8 mouse cellular contexts compared by ENCODE assay signal in genomic region chr19:4755565-4756192, GRCm38 (mm10). TPM values are rescaled to one million over a fixed set of nuclear protein-coding genes. Genes with fewer than 3 reads are reported as not detected.
DNase-seq lines count a peak whose midpoint lies in the region; ATAC-seq and TF ChIP-seq lines count a peak whose summit lies in the region.

No protein-coding gene starts in this region.

- WGBS in hindbrain, postnatal 0 days, result under 1% methylated on average over 10 of the region's 10 CpGs

- peak; percentile 58 for ATAC-seq in hindbrain, postnatal 0 days
- ATAC-seq in megakaryocyte, adult 5-6 weeks (ENCODE audit: poor library complexity, severe bottlenecking), result peak; percentile 84

- H3K4me2 ChIP-seq in hindbrain, postnatal 0 days (ENCODE audit: low read depth, low read length), result peak overlapping the region; percentile 78

- peaks cover 8% of the 10 kb centered on the region; the same call in 1 of the 2 replicates for H3K4me1 ChIP-seq in hindbrain, postnatal 0 days (ENCODE audit: insufficient read depth, low read length)

- H3K4me3 ChIP-seq in hindbrain, postnatal 0 days (ENCODE audit: low read length), result peak overlapping the region; percentile 76
- H3K4me3 ChIP-seq in left cerebral cortex, adult 2 months, result peak overlapping the region; percentile 71

- H3K27ac ChIP-seq in hindbrain, postnatal 0 days, result peak overlapping the region; percentile 95
- H3K27ac ChIP-seq in left cerebral cortex, adult 2 months, result peak overlapping the region; percentile 97

- H3K27me3 ChIP-seq in hindbrain, postnatal 0 days (ENCODE audit: insufficient read depth, low read length), result no peaks in the 10 kb centered on the region

- intact Hi-C loops in left cerebral cortex, adult 2 months (cut with DNase I), result loop anchor here (2.0 to 10.0 kb wide), 4 partner anchors 57 to 209 kb away; partner anchors contain the start of genes Bbs1, Gm21992, Mrpl11 and Rbm14

- peak overlapping the region; percentile 75 for H3K9ac ChIP-seq in hindbrain, postnatal 0 days (replicated peaks; ENCODE audit: low read length)

- H3K9me3 ChIP-seq in hindbrain, postnatal 0 days (ENCODE audit: low read length), result no peaks in the 10 kb centered on the region

- TF ChIP-seq CTCF in hindbrain, postnatal 0 days (IDR thresholded peaks at IDR 0.05; ENCODE audit: low read depth), result peak; percentile 96
- peak; percentile 90 for TF ChIP-seq CTCF in left cerebral cortex, adult 2 months (IDR thresholded peaks at IDR 0.05)

- H3K36me3 ChIP-seq in hindbrain, postnatal 0 days (ENCODE audit: insufficient read depth, low read length), result peaks cover 13% of the 10 kb centered on the region; the same call in 1 of the 2 replicates

- peak; percentile 88 for DNase-seq in T-cell, adult 2 months (ENCODE audit: low spot score)
- DNase-seq in cerebellum, postnatal 36 days, result peak; percentile 92 to 93
- peak; percentile 92 for DNase-seq in gastrocnemius, adult 18-20 months (ENCODE audit: low spot score)
- DNase-seq in hindbrain, postnatal 0 days (ENCODE audit: low spot score), result peak; percentile 94
- DNase-seq in left cerebral cortex, adult 2 months (ENCODE audit: extremely low spot score in 1 of 2, low spot score in 2 of 2), result peak; percentile 85
- peak; percentile 90 to 93 for DNase-seq in right cerebral cortex, adult 2 months (ENCODE audit: low spot score in 2 of 2)
- peak; percentile 91 for DNase-seq in urinary bladder, postnatal 14 days (ENCODE audit: low spot score)

RNA-seq across cellular contexts. Expression of gene Rbm4b, which starts 0.6 kb away (rescaled TPM):
- 1 to 10 TPM; 2.3 to 2.7 TPM for total RNA-seq in gastrocnemius, adult 18-20 months (2021)
- total RNA-seq in hindbrain, postnatal 0 days (2014; rRNA removed), result 59.2 and 69.4 TPM in 2 replicates
- polyA plus RNA-seq in hindbrain, postnatal 0 days (2015; fragmentation: Nextera tagmentation; extraction: Ambion mirVana), result 81.8 and 84.8 TPM in 2 replicates
- total RNA-seq in left cerebral cortex, adult 2 months (2021), result 10 to 100 TPM; 16.3 to 18.2 TPM
- total RNA-seq in megakaryocyte, adult 5-6 weeks (2015), result 13.3 and 14.9 TPM in 2 replicates
- 10.8 and 14.2 TPM in 2 replicates for total RNA-seq in megakaryocyte, adult 5-6 weeks (2017)

RNA-seq across cellular contexts. Expression of gene Rbm4, which starts 38.0 kb away (rescaled TPM):
- 10 to 100 TPM; 31.4 to 34.8 TPM for total RNA-seq in gastrocnemius, adult 18-20 months (2021)
- 85.3 and 85.6 TPM in 2 replicates for total RNA-seq in hindbrain, postnatal 0 days (2014; rRNA removed)
- polyA plus RNA-seq in hindbrain, postnatal 0 days (2015; fragmentation: Nextera tagmentation; extraction: Ambion mirVana), result 39.7 and 40.9 TPM in 2 replicates
- total RNA-seq in left cerebral cortex, adult 2 months (2021), result 100 to 1,000 TPM in 1 of 2 experiments, 10 to 100 TPM in 1; 93.1 to 112 TPM
- total RNA-seq in megakaryocyte, adult 5-6 weeks (2015), result 22.5 and 30.0 TPM in 2 replicates
- 45.2 and 51.7 TPM in 2 replicates for total RNA-seq in megakaryocyte, adult 5-6 weeks (2017)

RNA-seq across cellular contexts. Expression of gene Sptbn2, which starts 44.7 kb away (rescaled TPM):
- under 1 TPM; 0.02 to 0.07 TPM for total RNA-seq in gastrocnemius, adult 18-20 months (2021)
- 143 and 164 TPM in 2 replicates for total RNA-seq in hindbrain, postnatal 0 days (2014; rRNA removed)
- polyA plus RNA-seq in hindbrain, postnatal 0 days (2015; fragmentation: Nextera tagmentation; extraction: Ambion mirVana), result 17.9 TPM in 2 replicates
- total RNA-seq in left cerebral cortex, adult 2 months (2021), result 100 to 1,000 TPM; 561 to 597 TPM
- total RNA-seq in megakaryocyte, adult 5-6 weeks (2015), result not detected in 2 replicates
- not detected in 2 replicates for total RNA-seq in megakaryocyte, adult 5-6 weeks (2017)

RNA-seq across cellular contexts. Expression of gene Gm21992, which starts 55.7 kb away (rescaled TPM):
- 10 to 100 TPM in 1 of 2 experiments, 1 to 10 TPM in 1; 6.8 to 12.7 TPM for total RNA-seq in gastrocnemius, adult 18-20 months (2021)
- 6.9 and 9.8 TPM in 2 replicates for total RNA-seq in hindbrain, postnatal 0 days (2014; rRNA removed)
- polyA plus RNA-seq in hindbrain, postnatal 0 days (2015; fragmentation: Nextera tagmentation; extraction: Ambion mirVana), result 11.9 and 19.8 TPM in 2 replicates
- total RNA-seq in left cerebral cortex, adult 2 months (2021), result 10 to 100 TPM; 22.0 to 25.5 TPM
- 13.2 and 22.5 TPM in 2 replicates for total RNA-seq in megakaryocyte, adult 5-6 weeks (2015)
- total RNA-seq in megakaryocyte, adult 5-6 weeks (2017), result 34.1 and 52.3 TPM in 2 replicates

RNA-seq across cellular contexts. Expression of gene Rbm14, which starts 55.8 kb away (rescaled TPM):
- 10 to 100 TPM in 1 of 2 experiments, 1 to 10 TPM in 1; 8.0 to 10.5 TPM for total RNA-seq in gastrocnemius, adult 18-20 months (2021)
- total RNA-seq in hindbrain, postnatal 0 days (2014; rRNA removed), result 40.1 and 45.6 TPM in 2 replicates
- 37.5 TPM in 2 replicates for polyA plus RNA-seq in hindbrain, postnatal 0 days (2015; fragmentation: Nextera tagmentation; extraction: Ambion mirVana)
- total RNA-seq in left cerebral cortex, adult 2 months (2021), result 10 to 100 TPM; 53.4 to 61.0 TPM
- total RNA-seq in megakaryocyte, adult 5-6 weeks (2015), result 25.3 and 30.6 TPM in 2 replicates
- 13.1 and 13.8 TPM in 2 replicates for total RNA-seq in megakaryocyte, adult 5-6 weeks (2017)

Comparison
In these comparisons a context has a peak if more than half of its experiments do, and no peak if none do; other contexts are left out.
1. Peak in every context shown above with its lines: DNase-seq, ATAC-seq, H3K4me3 ChIP-seq and H3K27ac ChIP-seq.
2. RNA of gene Sptbn2, which starts 44.7 kb away (total RNA-seq): 561 to 597 TPM in left cerebral cortex, adult 2 months and 143 to 164 TPM in hindbrain, postnatal 0 days; 0.02 to 0.07 TPM in gastrocnemius, adult 18-20 months and not detected in megakaryocyte, adult 5-6 weeks; every median in the first group is over 100 times any median in the second.